Mouse (Mus musculus): ENCODE results near the gene Itgad. TPM values are rescaled to one million over a fixed set of nuclear protein-coding genes. Genes with fewer than 3 reads are reported as not detected.

Gene Itgad
- total RNA-seq, 2 experiments from 2014 or later, result 0.17 TPM; not detected in 1

GRCm38 (mm10) chr7:128169996-128170395, 15.8 kb downstream of the Itgad start:
- intact Hi-C loops (cut with DNase I), result no loop called here
- DNase-seq, result no peak

DNA sequence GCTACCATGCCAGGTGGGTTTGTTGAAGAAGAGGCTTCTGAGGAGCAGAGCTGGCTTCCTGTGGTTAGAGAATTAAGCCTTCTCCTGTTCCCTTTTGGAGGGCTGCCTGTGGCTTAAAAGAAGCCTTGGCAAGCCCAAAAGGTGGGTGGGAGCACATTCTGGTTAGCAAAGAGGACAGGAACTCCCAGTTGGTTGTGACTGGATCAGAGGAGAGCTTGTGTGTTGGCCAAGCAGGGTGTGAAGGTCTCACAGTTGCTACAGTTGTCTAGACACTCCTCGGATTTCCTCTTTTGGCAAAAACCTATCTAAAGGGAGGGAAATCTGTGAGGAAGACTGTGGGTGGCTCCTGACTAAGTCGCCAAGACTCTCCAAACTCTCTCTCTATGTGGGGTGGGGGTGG, 24.2 kb downstream of the Itgad start:
- DNase-seq, result no peak
- intact Hi-C loops (cut with DNase I), result no loop called here

DNA sequence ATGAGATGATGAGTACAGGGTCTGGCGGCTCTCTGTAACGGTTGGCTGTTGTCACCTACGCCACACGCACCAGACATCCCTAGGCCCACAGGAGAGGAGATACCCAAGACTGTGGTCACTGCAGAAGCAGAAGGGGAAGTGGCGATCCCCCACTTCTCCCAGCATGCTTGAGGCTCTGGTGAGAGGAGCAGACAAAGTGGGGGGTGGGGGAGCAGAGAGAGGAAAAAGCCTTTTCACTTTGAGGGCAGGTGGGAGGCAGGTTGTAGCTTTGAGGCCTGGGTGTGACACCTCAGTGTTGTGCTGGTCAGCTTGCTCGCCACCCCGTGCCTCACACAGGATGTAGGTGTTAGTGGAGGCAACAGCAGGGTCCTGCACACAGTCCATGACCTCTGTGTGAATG, 25.9 kb downstream of the Itgad start:
- intact Hi-C loops (cut with DNase I), result no loop called here
- no peak for DNase-seq

GRCm38 (mm10) chr7:128180546-128180945, 26.4 kb downstream of the Itgad start:
- DNase-seq, result no peak
- intact Hi-C loops (cut with DNase I), result no loop called here

GRCm38 (mm10) chr7:128181691-128182090, 27.5 kb downstream of the Itgad start:
- DNase-seq, result no peak
- intact Hi-C loops (cut with DNase I), result no loop called here

DNA sequence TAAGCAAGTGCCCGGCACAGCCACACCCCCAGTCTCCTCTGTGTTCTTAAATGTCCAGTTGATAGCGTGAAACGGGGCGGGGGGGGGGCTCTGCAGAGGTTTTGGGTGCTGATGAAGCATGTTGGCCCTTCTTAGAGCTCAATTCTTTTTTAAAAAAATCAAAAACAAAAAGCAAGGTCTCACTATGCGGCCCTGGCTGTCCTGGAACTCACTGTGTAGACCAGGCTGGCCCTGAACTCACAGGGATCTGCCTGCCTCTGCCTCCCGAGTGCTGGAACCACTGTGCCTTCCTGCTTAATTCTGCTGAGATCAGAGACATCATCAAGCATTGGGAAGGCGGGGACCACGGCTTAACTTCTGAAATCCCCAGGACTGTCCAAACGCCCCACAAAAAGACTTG, 47.4 kb downstream of the Itgad start:
- no peak for DNase-seq
- intact Hi-C loops (cut with DNase I), result loop anchor here (10.0 kb wide), 1 partner anchor 257 kb away; the partner anchor contains the start of gene Prss36

- intact Hi-C loops (cut with DNase I), result loop anchor here (10.0 kb wide), 1 partner anchor 258 kb away; the partner anchor contains the start of gene Prss36
- peak in 1 of 2 experiments; percentile 22 for DNase-seq
Measured at GRCm38 (mm10) chr7:128203071-128203470, 48.9 kb downstream of the Itgad start.

DNA sequence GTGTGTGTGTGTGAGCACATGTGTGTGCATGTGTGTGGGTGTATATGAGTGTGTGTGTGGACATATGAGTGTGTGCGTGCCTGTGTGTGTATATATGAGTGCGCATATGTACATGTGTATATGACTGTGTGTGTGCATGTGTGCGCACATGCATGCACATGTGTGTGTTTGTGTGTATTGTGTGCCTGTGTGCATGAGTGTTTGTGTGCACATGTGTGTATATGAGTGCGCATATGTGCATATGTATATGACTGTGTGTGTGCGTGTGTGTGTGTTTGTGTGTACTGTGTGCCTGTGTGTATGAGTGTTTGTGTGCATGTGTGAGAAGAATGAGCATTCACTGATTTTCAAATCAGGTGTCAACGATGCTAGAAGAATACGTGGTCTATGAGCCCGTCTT, 50.0 kb downstream of the Itgad start:
- DNase-seq, result no peak
- intact Hi-C loops (cut with DNase I), result loop anchor here (10.0 kb wide), 1 partner anchor 259 kb away; the partner anchor contains the start of gene Prss36

GRCm38 (mm10) chr7:128205695-128206094, 51.5 kb downstream of the Itgad start:
- intact Hi-C loops (cut with DNase I), result loop anchor here (10.0 kb wide), 1 partner anchor 261 kb away; the partner anchor contains the start of gene Prss36
- DNase-seq, result peak; percentile 14 to 23

GRCm38 (mm10) chr7:128206152-128206551, 52.0 kb downstream of the Itgad start, which contains the start of gene Cox6a2:
TSS of gene Cox6a2 (minus strand) at chr7:128206387.
- peak; percentile 41 to 48 for DNase-seq
- intact Hi-C loops (cut with DNase I), result loop anchor here (10.0 kb wide), 1 partner anchor 261 kb away; the partner anchor contains the start of gene Prss36

DNA sequence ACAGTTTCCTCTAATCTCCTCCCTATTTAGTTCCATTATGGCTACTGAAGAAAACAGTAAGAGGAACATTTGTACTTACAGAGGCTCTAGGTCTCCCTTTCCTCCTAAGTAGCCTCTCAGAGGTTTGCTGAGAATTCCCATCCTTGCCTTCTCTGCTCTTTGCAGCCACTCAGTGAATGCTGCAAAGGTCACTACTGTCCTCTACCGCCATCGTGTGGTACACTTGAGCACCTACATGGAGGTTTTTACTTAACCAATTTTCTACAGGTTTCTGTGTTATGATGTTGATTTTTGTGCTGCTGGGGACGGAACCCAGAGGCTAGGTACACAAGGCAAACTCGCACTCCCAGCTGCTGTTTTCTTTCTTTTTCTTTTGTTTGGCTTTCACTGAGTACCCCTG, 54.0 kb downstream of the Itgad start:
- DNase-seq, result peak; percentile 53 to 77
- intact Hi-C loops (cut with DNase I), result loop anchor here (2.0 to 10.0 kb wide), 2 partner anchors 103 to 263 kb away; partner anchors contain the start of gene Prss36

- no peak for DNase-seq
- intact Hi-C loops (cut with DNase I), result loop anchor here (2.0 to 10.0 kb wide), 2 partner anchors 105 to 265 kb away; partner anchors contain the start of gene Prss36
Measured at GRCm38 (mm10) chr7:128209826-128210225, 55.6 kb downstream of the Itgad start.

GRCm38 (mm10) chr7:128219952-128220351, 65.8 kb downstream of the Itgad start:
- intact Hi-C loops (cut with DNase I), result no loop called here
- DNase-seq, result no peak

- intact Hi-C loops (cut with DNase I), result no loop called here
- DNase-seq, result no peak
Measured at GRCm38 (mm10) chr7:128220936-128221335, 66.8 kb downstream of the Itgad start.

DNA sequence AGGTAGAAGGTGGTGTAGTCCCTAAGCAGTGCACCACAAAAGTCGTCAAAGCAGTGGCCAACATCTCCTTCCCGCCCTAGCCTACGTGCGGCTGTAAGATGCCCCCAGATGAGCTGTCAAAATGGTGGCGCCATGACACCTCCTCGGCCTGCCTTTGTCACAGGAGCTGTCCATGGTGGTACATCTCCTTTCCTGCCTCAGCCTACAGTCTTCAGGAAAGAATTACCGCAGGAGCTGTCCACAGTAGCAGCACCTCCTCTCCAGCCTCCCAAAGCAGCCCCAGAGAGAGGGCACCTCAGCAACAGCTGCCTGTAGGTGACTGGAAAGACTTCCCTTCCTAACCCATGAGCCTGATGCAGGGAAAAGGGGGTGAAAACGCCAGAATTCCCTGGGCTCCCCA, 77.6 kb downstream of the Itgad start:
- intact Hi-C loops (cut with DNase I), result no loop called here
- no peak for DNase-seq

DNA sequence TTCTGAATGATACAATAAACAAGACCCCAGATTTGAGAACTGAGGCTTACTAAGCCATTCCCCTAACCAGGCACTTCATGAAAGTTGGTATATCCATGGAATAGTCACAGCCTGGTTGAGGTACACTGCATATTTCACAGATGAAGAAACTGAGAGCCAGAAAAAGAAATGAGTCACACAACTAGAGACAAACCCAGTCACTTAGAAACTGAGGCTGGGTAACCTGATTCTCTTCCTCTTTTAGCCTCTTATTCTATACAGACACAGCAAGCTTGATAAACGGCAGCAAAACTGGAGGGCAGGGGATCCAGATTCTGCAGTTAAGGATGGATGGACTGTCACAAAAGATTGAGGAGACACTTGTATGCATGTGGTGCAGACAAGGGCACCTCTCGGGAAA, 80.6 kb downstream of the Itgad start:
- DNase-seq, result no peak
- intact Hi-C loops (cut with DNase I), result no loop called here

GRCm38 (mm10) chr7:128235481-128235880, 81.3 kb downstream of the Itgad start:
- no peak for DNase-seq
- intact Hi-C loops (cut with DNase I), result no loop called here

DNA sequence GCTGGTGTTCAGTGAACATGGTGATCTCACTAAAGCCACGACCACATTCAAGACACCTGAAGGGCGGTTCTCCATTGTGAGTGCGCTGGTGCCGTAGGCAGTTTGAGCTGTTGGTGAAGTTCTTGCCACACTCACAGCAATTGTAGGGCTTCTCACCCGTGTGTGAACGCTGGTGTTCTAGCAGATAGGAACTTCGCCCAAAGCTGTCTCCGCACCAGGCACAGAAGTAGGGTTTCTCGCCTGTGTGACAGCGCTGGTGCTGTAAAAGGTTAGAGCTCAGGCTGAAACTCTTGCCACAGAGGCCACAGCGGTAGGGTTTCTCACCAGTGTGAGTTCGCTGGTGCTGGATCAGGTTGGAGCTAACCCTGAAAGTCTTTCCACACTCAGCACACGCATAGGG, 82.2 kb downstream of the Itgad start:
- no peak for DNase-seq
- intact Hi-C loops (cut with DNase I), result loop anchor here (2.0 kb wide), 1 partner anchor 108 kb away; no protein-coding TSS in a partner anchor

- intact Hi-C loops (cut with DNase I), result loop anchor here (2.0 kb wide), 1 partner anchor 108 kb away; no protein-coding TSS in a partner anchor
- peak; percentile 90 to 93 for DNase-seq
Measured at GRCm38 (mm10) chr7:128236856-128237592, 82.8 kb downstream of the Itgad start, which contains the start of gene Armc5. TSS of gene Armc5 (plus strand) at chr7:128237342.

DNA sequence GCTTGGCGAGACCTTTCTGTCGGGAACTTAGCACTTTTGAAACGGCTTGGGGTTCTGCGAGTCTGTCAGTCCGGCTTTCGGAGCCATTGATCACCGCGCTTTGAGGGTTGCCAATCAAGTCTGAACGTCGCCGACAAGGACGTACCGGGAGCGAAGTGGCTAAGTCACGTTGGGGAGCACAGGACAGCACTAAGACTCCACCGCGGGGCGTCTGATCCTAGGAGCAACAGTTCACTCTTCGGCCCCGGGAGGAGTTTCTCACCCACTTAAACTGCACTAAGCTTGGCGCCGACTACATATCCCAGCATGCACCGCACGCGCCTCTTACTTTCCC, 83.4 kb downstream of the Itgad start:
- intact Hi-C loops (cut with DNase I), result loop anchor here (2.0 kb wide), 1 partner anchor 107 kb away; no protein-coding TSS in a partner anchor
- no peak for DNase-seq

DNA sequence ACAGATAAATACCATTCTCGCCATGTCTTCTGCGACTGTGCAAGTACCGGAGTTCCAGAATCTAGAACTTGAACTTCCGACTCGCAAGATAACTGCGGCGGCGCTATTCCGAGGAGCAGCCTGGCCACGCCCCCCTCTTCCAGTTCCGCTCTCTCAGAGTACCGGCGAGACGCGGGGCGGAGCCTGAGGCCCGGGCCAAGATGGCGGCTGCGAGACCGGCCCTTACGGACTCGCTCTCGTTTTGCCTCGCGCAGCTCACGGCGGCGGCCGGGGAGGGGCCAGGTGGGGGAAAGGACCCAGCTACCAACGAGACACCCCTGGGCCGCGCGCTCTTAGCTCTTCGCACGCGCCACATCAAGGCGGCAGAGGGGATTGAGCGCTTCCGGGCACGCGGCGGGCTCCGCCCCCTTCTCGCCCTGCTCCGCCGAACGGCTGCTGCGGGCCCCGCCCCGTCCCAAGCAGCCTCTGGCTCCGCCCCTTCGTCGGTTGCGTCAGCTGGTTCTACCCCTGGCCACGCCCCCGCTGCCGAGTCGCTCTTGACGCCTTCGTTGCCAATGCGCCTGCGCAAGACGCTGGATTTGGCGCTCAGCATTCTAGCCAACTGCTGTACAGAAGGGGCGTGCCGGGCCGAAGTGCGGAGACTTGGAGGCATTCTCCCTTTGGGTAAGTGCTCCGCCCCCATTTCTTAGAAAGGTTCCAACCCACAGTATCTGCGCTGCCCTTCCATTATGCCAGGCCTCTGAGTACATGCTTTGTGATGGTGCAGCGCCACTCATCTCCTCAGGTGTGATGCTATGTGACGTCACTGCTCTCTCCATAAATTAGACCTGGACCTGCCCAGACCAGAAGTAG, 84.0 kb downstream of the Itgad start, which contains the start of gene 9130023H24Rik:
TSS of gene 9130023H24Rik (minus strand) at position 105 of the 852 bp plus-strand sequence.
- intact Hi-C loops (cut with DNase I), result loop anchor here (2.0 kb wide), 1 partner anchor 107 kb away; no protein-coding TSS in a partner anchor
- peak; percentile 100 for DNase-seq
